Mouse (Mus musculus) liver, adult 2 months (tissue): ENCODE measurements around the gene Cdk5rap1. TPM values are rescaled to one million over a fixed set of nuclear protein-coding genes. Genes with fewer than 3 reads are reported as not detected.

ENCODE experiments used
- DNase-seq: peaks from one replicate; pipeline ENCODE4 v3.0.0-alpha.2; 2011; ENCODE audit warnings: low read depth, low spot score; ENCODE audit errors: extremely low read depth
- H3K27ac ChIP-seq: fragments of 200-500 bp; replicated peaks from 2 replicates; pipeline ENCODE4 v1.5.1; 2012; ENCODE audit warnings: low read depth, mild to moderate bottlenecking, control low read depth, inconsistent platforms, low read length; ENCODE audit not compliant: insufficient read depth
- H3K27me3 ChIP-seq: fragments of 200-500 bp; 2 replicates; pipeline ENCODE4 v1.6.1; 2012; ENCODE audit warnings: mild to moderate bottlenecking, moderate library complexity, low read length, inconsistent platforms; ENCODE audit not compliant: control insufficient read depth, insufficient read depth
- H3K36me3 ChIP-seq: fragments of 200-500 bp; 2 replicates; pipeline ENCODE4 v1.6.1; 2012; ENCODE audit warnings: low read length, inconsistent platforms; ENCODE audit not compliant: control insufficient read depth, insufficient read depth
- H3K4me1 ChIP-seq: fragments of 200-500 bp; 2 replicates; pipeline ENCODE4 v1.6.1; 2011; ENCODE audit warnings: low read length; ENCODE audit not compliant: control insufficient read depth, insufficient read depth
- H3K4me3 ChIP-seq: fragments of 200-500 bp; 2 replicates; pipeline ENCODE4 v1.5.1; 2011; ENCODE audit warnings: low read depth, mild to moderate bottlenecking, control low read depth, low read length, moderate library complexity; ENCODE audit not compliant: insufficient read depth
- H3K79me2 ChIP-seq: fragments of 200-500 bp; 2 replicates; pipeline ENCODE4 v1.6.1; 2012; ENCODE audit warnings: inconsistent platforms, mild to moderate bottlenecking, low read length, moderate library complexity; ENCODE audit not compliant: control insufficient read depth, insufficient read depth
- H3K9ac ChIP-seq: fragments of 200-500 bp; 2 replicates; pipeline ENCODE4 v1.6.1; 2012; ENCODE audit warnings: low read depth, mild to moderate bottlenecking, control low read depth, inconsistent platforms, low read length
- CTCF ChIP-seq: fragments of 200-500 bp; IDR thresholded peaks from 2 replicates; pipeline ENCODE4 v1.5.1; 2011; ENCODE audit warnings: low read depth, low read length, control low read depth
- POLR2A ChIP-seq: fragments of 200-500 bp; IDR thresholded peaks from 2 replicates; pipeline ENCODE4 v1.6.1; 2011; ENCODE audit warnings: low read length, control low read depth; ENCODE audit not compliant: insufficient read depth; ENCODE audit errors: extremely low read depth
- WGBS: fragments of 180-500 bp; shearing (Covaris S2); methylation state at CpG from one replicate; pipeline ENCODE4 v1.1.7; 2018; 5-methylcytosine and 5-hydroxymethylcytosine counted together
- polyA plus RNA-seq: library from polyadenylated mRNA; depleted of rRNA; stranded (reverse); fragments of >200 nt; gene quantifications from 2 replicates; pipeline ENCODE4 v1.2.3, GENCODE M21; 2012
- total RNA-seq: library from RNA; depleted of rRNA; stranded (reverse); fragments of >200 nt; gene quantifications from 2 replicates; pipeline ENCODE4 v1.2.3, GENCODE M21; 2014

The Cdk5rap1 gene
- total and polyA plus RNA-seq, 2 experiments: 11.0 to 21.8 TPM

DNA sequence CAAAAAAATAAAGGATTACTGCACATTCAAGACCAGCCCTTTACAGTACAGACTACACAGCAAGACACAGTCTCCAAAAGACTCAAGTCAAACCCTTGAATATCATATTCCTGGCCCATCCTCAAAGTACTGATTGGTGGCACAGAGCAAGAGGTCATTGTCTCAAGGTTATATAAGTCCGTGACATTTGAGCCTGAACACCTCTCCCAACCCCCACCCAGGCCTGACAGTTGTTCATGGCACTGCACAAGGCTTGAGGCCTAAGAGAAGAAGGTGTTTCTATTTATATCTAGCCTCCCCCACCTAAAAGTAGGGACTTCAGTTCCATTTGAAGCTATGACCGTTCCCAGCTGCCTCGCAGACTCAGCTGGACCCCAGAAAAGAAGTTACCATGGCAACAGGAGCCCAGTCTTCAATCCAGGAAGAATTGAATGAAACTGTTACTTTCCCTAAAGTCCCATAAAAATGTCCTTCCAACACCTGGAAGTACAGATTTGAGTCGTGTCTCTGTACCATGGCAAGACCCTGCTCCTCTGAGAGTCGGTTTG is 32.7 kb upstream of the Cdk5rap1 start:
- peak; percentile 52 for DNase-seq
- Histone ChIP-seq H3K4me3 (no peak overlapping the region), H3K79me2 (peaks cover 17% of the 10 kb centered on the region), H3K9ac (no peak overlapping the region), H3K4me1 (peaks cover 26% of the 10 kb centered on the region), H3K27ac (no peak overlapping the region), H3K36me3 (0 out of 2 replicates have a peak, but pooled peaks cover 2% of the 10 kb centered on the region), H3K27me3 (no peaks in the 10 kb centered on the region)
- TF ChIP-seq POLR2A (no peak), CTCF (no peak)
- WGBS: 75% methylated on average over 5 of the region's 5 CpGs

DNA sequence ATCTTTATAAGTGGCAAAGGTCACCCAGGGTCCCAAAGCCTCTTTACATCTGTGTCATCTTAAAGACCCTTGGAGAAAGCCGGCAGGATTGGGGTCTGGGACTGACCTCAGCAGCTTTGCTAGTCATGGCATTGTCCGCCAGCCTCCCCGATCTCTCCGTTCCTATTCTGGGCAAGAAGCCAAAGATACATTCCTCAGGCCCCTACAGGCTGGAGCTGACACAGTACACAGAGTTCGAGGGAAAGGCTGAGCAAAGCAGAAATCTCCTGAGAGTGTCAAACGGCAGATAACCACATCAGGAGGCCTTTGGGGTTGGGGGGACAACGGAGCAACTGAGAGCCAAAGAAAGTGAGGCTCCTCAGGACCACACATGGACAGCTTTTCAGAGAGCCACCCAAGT is 30.0 kb upstream of the Cdk5rap1 start:
- H3K27me3 ChIP-seq: no peaks in the 10 kb centered on the region
- H3K4me1 ChIP-seq: peaks cover 26% of the 10 kb centered on the region
- H3K36me3 ChIP-seq: 0 out of 2 replicates have a peak, but pooled peaks cover 2% of the 10 kb centered on the region
- H3K27ac ChIP-seq: no peak overlapping the region
- no peak for TF ChIP-seq CTCF
- no peak for TF ChIP-seq POLR2A
- peaks cover 17% of the 10 kb centered on the region for H3K79me2 ChIP-seq
- H3K4me3 ChIP-seq: no peak overlapping the region
- 12% methylated on average over 7 of the region's 7 CpGs for WGBS
- H3K9ac ChIP-seq: no peak overlapping the region
- no peak for DNase-seq

DNA sequence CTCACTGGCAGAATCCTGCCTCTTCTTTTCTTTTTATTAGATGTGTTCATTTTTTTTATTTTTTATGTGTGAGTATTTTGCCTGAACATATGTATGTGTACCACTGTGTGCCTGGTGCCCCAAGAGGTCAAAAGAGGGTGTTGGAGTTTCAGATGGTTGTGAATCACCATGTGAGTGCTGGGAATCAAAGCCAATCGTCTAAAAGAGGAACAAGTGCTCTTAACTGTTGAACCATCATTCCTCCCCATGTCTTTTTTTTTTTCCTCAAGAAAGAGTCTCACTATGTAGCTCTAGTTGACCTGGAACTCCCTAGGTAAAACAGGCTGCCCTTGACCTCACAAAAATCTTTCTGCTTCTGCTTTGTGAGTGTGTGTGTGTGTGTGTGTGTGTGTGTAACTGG is 29.2 kb upstream of the Cdk5rap1 start:
- H3K4me3 ChIP-seq: no peak overlapping the region
- DNase-seq: no peak
- H3K36me3 ChIP-seq: 0 out of 2 replicates have a peak, but pooled peaks cover 4% of the 10 kb centered on the region
- H3K79me2 ChIP-seq: peaks cover 10% of the 10 kb centered on the region
- 56% methylated on average over 1 of the region's 1 CpGs for WGBS
- H3K9ac ChIP-seq: no peak overlapping the region
- no peak overlapping the region for H3K27ac ChIP-seq
- TF ChIP-seq POLR2A (no peak), CTCF (no peak)
- H3K4me1 ChIP-seq: peaks cover 23% of the 10 kb centered on the region
- no peaks in the 10 kb centered on the region for H3K27me3 ChIP-seq

DNA sequence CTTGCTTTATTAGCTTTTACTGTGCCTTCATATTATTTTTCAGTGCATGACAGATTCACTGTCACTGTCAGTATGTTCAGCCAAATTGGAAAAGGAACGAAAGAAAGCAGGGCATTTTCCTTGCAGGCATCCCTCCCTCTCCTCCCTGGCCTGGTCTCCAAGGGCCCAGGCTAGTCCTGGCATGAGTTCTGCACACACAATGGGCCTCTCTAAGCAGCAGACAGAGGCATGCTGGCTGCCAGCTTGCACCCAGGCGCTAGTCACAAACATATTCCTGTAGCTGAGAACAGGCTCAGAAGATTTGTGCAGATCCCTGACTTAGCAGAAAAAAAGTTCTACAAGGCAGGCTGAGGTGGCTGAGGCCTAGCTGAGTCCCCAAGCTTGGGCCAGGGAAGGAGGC is 26.5 kb upstream of the Cdk5rap1 start:
- TF ChIP-seq POLR2A (no peak), CTCF (no peak)
- H3K4me1 ChIP-seq: peaks cover 17% of the 10 kb centered on the region
- WGBS: 87% methylated on average over 2 of the region's 2 CpGs
- no peak overlapping the region for H3K4me3 ChIP-seq
- H3K79me2 ChIP-seq: no peaks in the 10 kb centered on the region
- no peaks in the 10 kb centered on the region for H3K27me3 ChIP-seq
- DNase-seq: no peak
- no peak overlapping the region for H3K27ac ChIP-seq
- H3K9ac ChIP-seq: no peak overlapping the region
- 0 out of 2 replicates have a peak, but pooled peaks cover 4% of the 10 kb centered on the region for H3K36me3 ChIP-seq

DNA sequence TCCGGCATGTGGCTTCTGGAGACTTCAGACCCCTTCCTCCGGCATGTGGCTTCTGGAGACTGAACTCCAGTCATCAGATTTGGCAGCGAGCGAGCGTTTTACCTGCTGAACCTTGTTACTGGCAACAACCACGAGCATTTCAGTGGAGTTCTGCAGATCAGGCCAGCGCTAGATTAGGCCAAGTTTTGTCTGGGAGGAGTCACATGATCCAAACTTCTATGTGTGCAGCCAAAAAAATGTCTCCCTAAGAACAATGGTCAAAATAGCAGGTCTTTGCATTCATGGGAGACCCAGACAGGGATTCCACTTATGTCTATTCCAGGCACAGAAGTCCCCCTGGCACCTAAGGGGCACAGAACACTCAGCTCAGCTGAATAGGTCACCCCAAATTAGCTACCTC is 25.5 kb upstream of the Cdk5rap1 start:
- H3K27ac ChIP-seq: peak overlapping the region; percentile 77
- DNase-seq: peak; percentile 96
- H3K4me1 ChIP-seq: peaks cover 16% of the 10 kb centered on the region
- 0 out of 2 replicates have a peak, but pooled peaks cover 4% of the 10 kb centered on the region for H3K36me3 ChIP-seq
- no peaks in the 10 kb centered on the region for H3K27me3 ChIP-seq
- TF ChIP-seq CTCF: no peak
- TF ChIP-seq POLR2A: no peak
- H3K4me3 ChIP-seq: no peak overlapping the region
- no peak overlapping the region for H3K9ac ChIP-seq
- WGBS: 24% methylated on average over 7 of the region's 7 CpGs
- H3K79me2 ChIP-seq: no peaks in the 10 kb centered on the region

DNA sequence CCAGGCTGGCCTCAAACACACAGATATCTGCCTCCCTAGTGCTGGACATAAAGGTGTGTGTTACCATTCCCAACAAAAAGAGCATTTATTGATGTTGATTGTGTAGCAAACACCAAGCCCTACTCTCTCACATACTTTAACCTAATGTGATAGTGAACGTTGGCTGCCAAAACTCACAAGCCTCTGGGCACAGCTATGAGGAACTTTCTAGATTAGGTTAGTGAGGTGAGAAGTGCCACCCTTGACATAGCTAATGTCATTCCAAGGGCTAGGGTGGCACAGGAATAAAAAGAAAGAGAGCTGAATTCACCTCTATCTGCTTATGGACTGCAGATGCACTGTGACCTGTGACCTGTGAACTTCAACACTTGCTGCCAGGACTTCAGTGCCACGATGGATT is 23.7 kb upstream of the Cdk5rap1 start:
- peaks cover 11% of the 10 kb centered on the region for H3K4me1 ChIP-seq
- no peak overlapping the region for H3K9ac ChIP-seq
- no peak overlapping the region for H3K27ac ChIP-seq
- no peak overlapping the region for H3K4me3 ChIP-seq
- H3K79me2 ChIP-seq: no peaks in the 10 kb centered on the region
- H3K36me3 ChIP-seq: 0 out of 2 replicates have a peak, but pooled peaks cover 4% of the 10 kb centered on the region
- WGBS: 18% methylated on average over 2 of the region's 2 CpGs
- TF ChIP-seq POLR2A (no peak), CTCF (no peak)
- no peaks in the 10 kb centered on the region for H3K27me3 ChIP-seq
- DNase-seq: peak; percentile 62
